Mouse (Mus musculus): ENCODE measurements around the gene Mdga2. TPM values are rescaled to one million over a fixed set of nuclear protein-coding genes. Genes with fewer than 3 reads are reported as not detected.
A peak's percentile ranks its signal among the peaks of the same experiment; 100 is the strongest.

Gene Mdga2
- polyA plus RNA-seq, 1 experiment from 2014 or later: 4.3 TPM

- Histone ChIP-seq H3K36me3 (no peaks in the 10 kb centered on the region), H3K4me3 (no peak overlapping the region), H3K9me3 (replicated peaks) (no peaks in the 10 kb centered on the region), H3K27me3 (ENCODE audit: low read depth, poor library complexity, severe bottlenecking) (no peaks in the 10 kb centered on the region), H3K27ac (replicated peaks) (no peak overlapping the region), H3K4me1 (no peaks in the 10 kb centered on the region)
- WGBS: 92% methylated on average over 3 of the region's 3 CpGs
- no peak for DNase-seq (ENCODE audit: low spot score)
These were observed 82.2 kb downstream of the Mdga2 start for GRCm38 (mm10) chr12:67140131-67140530.

GRCm38 (mm10) chr12:67127457-67127856 is 94.9 kb downstream of the Mdga2 start:
- no peak overlapping the region for H3K4me3 ChIP-seq
- no peaks in the 10 kb centered on the region for H3K4me1 ChIP-seq
- H3K27me3 ChIP-seq (ENCODE audit: low read depth, poor library complexity, severe bottlenecking): no peaks in the 10 kb centered on the region
- DNase-seq (ENCODE audit: low spot score): no peak
- H3K27ac ChIP-seq (replicated peaks): no peak overlapping the region
- no peaks in the 10 kb centered on the region for H3K9me3 ChIP-seq (replicated peaks)
- 91% methylated on average over 2 of the region's 2 CpGs for WGBS
- no peaks in the 10 kb centered on the region for H3K36me3 ChIP-seq

GRCm38 (mm10) chr12:67123874-67124273 is 98.5 kb downstream of the Mdga2 start:
- Histone ChIP-seq H3K36me3 (no peaks in the 10 kb centered on the region), H3K4me1 (no peaks in the 10 kb centered on the region), H3K27me3 (ENCODE audit: low read depth, poor library complexity, severe bottlenecking) (no peaks in the 10 kb centered on the region), H3K9me3 (replicated peaks) (no peaks in the 10 kb centered on the region), H3K4me3 (no peak overlapping the region), H3K27ac (replicated peaks) (no peak overlapping the region)
- 70% methylated on average over 3 of the region's 3 CpGs for WGBS
- no peak for DNase-seq (ENCODE audit: low spot score)

GRCm38 (mm10) chr12:67118652-67119515 is 103.5 kb downstream of the Mdga2 start:
- no peak for DNase-seq (ENCODE audit: low spot score)
- Histone ChIP-seq H3K4me1 (no peaks in the 10 kb centered on the region), H3K36me3 (no peaks in the 10 kb centered on the region), H3K4me3 (no peak overlapping the region), H3K27me3 (ENCODE audit: low read depth, poor library complexity, severe bottlenecking) (no peaks in the 10 kb centered on the region), H3K27ac (replicated peaks) (no peak overlapping the region), H3K9me3 (replicated peaks) (no peaks in the 10 kb centered on the region)
- 87% methylated on average over 6 of the region's 6 CpGs for WGBS

GRCm38 (mm10) chr12:67104171-67104570 is 118.2 kb downstream of the Mdga2 start:
- no peak overlapping the region for H3K27ac ChIP-seq (replicated peaks)
- no peak overlapping the region for H3K4me3 ChIP-seq
- DNase-seq (ENCODE audit: low spot score): no peak
- H3K27me3 ChIP-seq (ENCODE audit: low read depth, poor library complexity, severe bottlenecking): no peaks in the 10 kb centered on the region
- no peaks in the 10 kb centered on the region for H3K36me3 ChIP-seq
- WGBS: 94% methylated on average over 3 of the region's 3 CpGs
- no peaks in the 10 kb centered on the region for H3K9me3 ChIP-seq (replicated peaks)
- H3K4me1 ChIP-seq: no peaks in the 10 kb centered on the region

- DNase-seq (ENCODE audit: low spot score): no peak
- no peaks in the 10 kb centered on the region for H3K36me3 ChIP-seq
- no peak overlapping the region for H3K27ac ChIP-seq (replicated peaks)
- H3K9me3 ChIP-seq (replicated peaks): no peaks in the 10 kb centered on the region
- no peaks in the 10 kb centered on the region for H3K27me3 ChIP-seq (ENCODE audit: low read depth, poor library complexity, severe bottlenecking)
- no peak overlapping the region for H3K4me3 ChIP-seq
- H3K4me1 ChIP-seq: no peaks in the 10 kb centered on the region
These were observed 127.9 kb downstream of the Mdga2 start for GRCm38 (mm10) chr12:67094414-67094813.

GRCm38 (mm10) chr12:67090420-67090965 is 131.9 kb downstream of the Mdga2 start:
- Histone ChIP-seq H3K36me3 (no peaks in the 10 kb centered on the region), H3K4me1 (no peaks in the 10 kb centered on the region), H3K27ac (replicated peaks) (no peak overlapping the region), H3K27me3 (ENCODE audit: low read depth, poor library complexity, severe bottlenecking) (no peaks in the 10 kb centered on the region), H3K9me3 (replicated peaks) (no peaks in the 10 kb centered on the region), H3K4me3 (no peak overlapping the region)
- 73% methylated on average over 2 of the region's 2 CpGs for WGBS
- DNase-seq (ENCODE audit: low spot score): no peak

GRCm38 (mm10) chr12:67059136-67060014 is 163.0 kb downstream of the Mdga2 start:
- H3K36me3 ChIP-seq: no peaks in the 10 kb centered on the region
- 59% methylated on average over 19 of the region's 19 CpGs for WGBS
- H3K27ac ChIP-seq (replicated peaks): no peak overlapping the region
- H3K27me3 ChIP-seq (ENCODE audit: low read depth, poor library complexity, severe bottlenecking): no peaks in the 10 kb centered on the region
- no peak overlapping the region for H3K4me3 ChIP-seq
- H3K4me1 ChIP-seq: no peaks in the 10 kb centered on the region
- H3K9me3 ChIP-seq (replicated peaks): no peaks in the 10 kb centered on the region; the same call in 1 of the 2 replicates
- no peak for DNase-seq (ENCODE audit: low spot score)

- H3K4me1 ChIP-seq: no peaks in the 10 kb centered on the region
- no peaks in the 10 kb centered on the region for H3K36me3 ChIP-seq
- H3K27me3 ChIP-seq (ENCODE audit: low read depth, poor library complexity, severe bottlenecking): no peaks in the 10 kb centered on the region
- no peak overlapping the region for H3K4me3 ChIP-seq
- 92% methylated on average over 3 of the region's 3 CpGs for WGBS
- DNase-seq (ENCODE audit: low spot score): no peak
- H3K9me3 ChIP-seq (replicated peaks): no peaks in the 10 kb centered on the region; the same call in 1 of the 2 replicates
- no peak overlapping the region for H3K27ac ChIP-seq (replicated peaks)
These were observed 165.7 kb downstream of the Mdga2 start for GRCm38 (mm10) chr12:67056621-67057020.

- H3K4me1 ChIP-seq: peaks cover 9% of the 10 kb centered on the region
- H3K9me3 ChIP-seq (replicated peaks): no peaks in the 10 kb centered on the region
- no peak overlapping the region for H3K4me3 ChIP-seq
- H3K36me3 ChIP-seq: no peaks in the 10 kb centered on the region
- WGBS: 78% methylated on average over 8 of the region's 8 CpGs
- peak overlapping the region; percentile 42; the same call in 1 of the 2 replicates for H3K27ac ChIP-seq (replicated peaks)
- peak; percentile 11 for DNase-seq (ENCODE audit: low spot score)
- H3K27me3 ChIP-seq (ENCODE audit: low read depth, poor library complexity, severe bottlenecking): no peaks in the 10 kb centered on the region
These were observed 177.1 kb downstream of the Mdga2 start for GRCm38 (mm10) chr12:67045099-67045750.

- H3K36me3 ChIP-seq: no peaks in the 10 kb centered on the region
- DNase-seq (ENCODE audit: low spot score): no peak
- H3K4me3 ChIP-seq: no peak overlapping the region
- whole genome bisulfite sequencing: 89% methylated on average over 4 of the region's 4 CpGs
- no peaks in the 10 kb centered on the region for H3K27me3 ChIP-seq (ENCODE audit: low read depth, poor library complexity, severe bottlenecking)
- H3K27ac ChIP-seq (replicated peaks): no peak overlapping the region
- no peaks in the 10 kb centered on the region for H3K9me3 ChIP-seq (replicated peaks)
- peaks cover 9% of the 10 kb centered on the region for H3K4me1 ChIP-seq
These were observed 180.5 kb downstream of the Mdga2 start for GRCm38 (mm10) chr12:67041865-67042264.

- Histone ChIP-seq H3K27me3 (ENCODE audit: low read depth, poor library complexity, severe bottlenecking) (no peaks in the 10 kb centered on the region), H3K4me1 (no peaks in the 10 kb centered on the region), H3K9me3 (replicated peaks) (no peaks in the 10 kb centered on the region), H3K36me3 (no peaks in the 10 kb centered on the region), H3K4me3 (no peak overlapping the region), H3K27ac (replicated peaks) (no peak overlapping the region)
- WGBS: 88% methylated on average over 15 of the region's 15 CpGs
- no peak for DNase-seq (ENCODE audit: low spot score)
These were observed 186.7 kb downstream of the Mdga2 start for GRCm38 (mm10) chr12:67035509-67036261.
